Mouse (Mus musculus) gastrocnemius, adult 18-20 months (tissue): ENCODE results near the gene Cacna1d. TPM values are rescaled to one million over a fixed set of nuclear protein-coding genes. Genes with fewer than 3 reads are reported as not detected.
A peak's percentile ranks its signal among the peaks of the same experiment; 100 is the strongest.

Experiments used
- DNase-seq: peaks from one replicate; pipeline ENCODE4 v3.0.0; 2021; ENCODE audit warnings: low spot score
- total RNA-seq, 2 experiments: library from RNA; stranded (reverse); gene quantifications; 2 replicates each; pipeline ENCODE4 v1.2.3; 2021

Gene Cacna1d
- total RNA-seq, 2 experiments from 2014 or later, result 0.26 to 0.37 TPM

GRCm38 (mm10) chr14:30103946-30104536 lies 387.2 kb downstream of the Cacna1d start:
- DNase-seq, result no peak

GRCm38 (mm10) chr14:30097239-30097638 lies 394.0 kb downstream of the Cacna1d start:
- DNase-seq, result no peak

GRCm38 (mm10) chr14:30092426-30092825 lies 398.8 kb downstream of the Cacna1d start:
- no peak for DNase-seq

DNA sequence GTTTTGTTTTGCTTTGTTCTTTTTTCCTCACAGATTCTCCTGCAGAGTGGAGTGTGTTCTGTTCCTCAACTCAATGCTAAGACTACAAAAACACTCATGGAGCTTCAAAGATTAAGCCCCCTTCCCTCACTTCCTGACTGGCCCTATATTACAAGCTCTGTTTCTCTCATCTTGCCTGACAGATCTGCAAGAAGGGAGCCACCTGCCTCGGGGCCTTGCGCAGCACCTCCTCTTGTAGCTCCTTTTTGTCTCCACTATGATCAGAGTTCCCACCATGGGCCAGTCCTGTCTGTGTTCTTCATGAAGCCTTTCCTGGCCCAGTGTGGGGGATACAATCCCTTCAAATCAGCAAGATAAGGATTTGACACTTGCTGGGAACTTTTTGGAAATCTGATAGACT lies 399.2 kb downstream of the Cacna1d start:
- no peak for DNase-seq

DNA sequence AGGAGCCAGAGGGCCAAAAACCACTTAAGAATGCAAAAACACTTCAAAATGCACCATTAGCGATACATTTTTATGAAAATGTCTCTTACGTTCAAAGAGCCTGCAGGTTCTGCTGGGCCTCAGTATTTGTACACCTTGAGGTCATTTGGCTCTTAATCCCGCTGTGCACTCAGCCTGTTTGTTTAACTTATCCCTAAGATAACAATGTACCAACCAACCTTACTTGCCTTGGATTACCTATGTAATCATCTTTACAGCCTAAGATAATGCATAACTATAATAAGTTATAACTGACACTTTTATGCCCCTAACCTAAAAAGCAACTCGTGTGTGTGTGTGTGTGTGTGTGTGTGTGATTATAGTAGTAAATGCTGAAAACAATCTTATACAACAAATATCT lies 411.5 kb downstream of the Cacna1d start:
- no peak for DNase-seq

- no peak for DNase-seq
These were observed 413.0 kb downstream of the Cacna1d start for GRCm38 (mm10) chr14:30078115-30078808.

GRCm38 (mm10) chr14:30075268-30075887 lies 415.9 kb downstream of the Cacna1d start:
- DNase-seq, result no peak

- DNase-seq, result no peak
These were observed 422.7 kb downstream of the Cacna1d start for GRCm38 (mm10) chr14:30068566-30068965.

DNA sequence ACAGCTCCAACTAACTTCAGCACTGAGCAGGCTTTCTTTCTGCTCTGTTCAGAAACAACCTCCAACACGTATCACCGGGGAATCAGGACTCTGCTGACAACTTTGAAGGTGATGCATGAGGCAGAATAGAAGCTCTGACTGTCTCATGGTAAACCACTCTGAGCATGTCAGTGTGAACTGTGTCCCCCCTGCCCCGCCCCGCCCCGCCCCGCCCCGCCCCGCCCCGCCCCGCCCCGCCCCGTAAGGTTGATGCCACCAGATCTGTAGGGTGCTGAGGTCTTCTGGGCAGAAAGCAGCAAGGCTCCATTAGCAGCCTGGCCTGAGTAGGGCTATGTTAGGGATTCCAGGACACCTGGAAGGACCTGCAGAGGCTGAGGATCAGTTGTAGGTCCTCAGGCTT lies 424.5 kb downstream of the Cacna1d start:
- DNase-seq, result no peak

GRCm38 (mm10) chr14:30064864-30065263 lies 426.4 kb downstream of the Cacna1d start:
- no peak for DNase-seq

DNA sequence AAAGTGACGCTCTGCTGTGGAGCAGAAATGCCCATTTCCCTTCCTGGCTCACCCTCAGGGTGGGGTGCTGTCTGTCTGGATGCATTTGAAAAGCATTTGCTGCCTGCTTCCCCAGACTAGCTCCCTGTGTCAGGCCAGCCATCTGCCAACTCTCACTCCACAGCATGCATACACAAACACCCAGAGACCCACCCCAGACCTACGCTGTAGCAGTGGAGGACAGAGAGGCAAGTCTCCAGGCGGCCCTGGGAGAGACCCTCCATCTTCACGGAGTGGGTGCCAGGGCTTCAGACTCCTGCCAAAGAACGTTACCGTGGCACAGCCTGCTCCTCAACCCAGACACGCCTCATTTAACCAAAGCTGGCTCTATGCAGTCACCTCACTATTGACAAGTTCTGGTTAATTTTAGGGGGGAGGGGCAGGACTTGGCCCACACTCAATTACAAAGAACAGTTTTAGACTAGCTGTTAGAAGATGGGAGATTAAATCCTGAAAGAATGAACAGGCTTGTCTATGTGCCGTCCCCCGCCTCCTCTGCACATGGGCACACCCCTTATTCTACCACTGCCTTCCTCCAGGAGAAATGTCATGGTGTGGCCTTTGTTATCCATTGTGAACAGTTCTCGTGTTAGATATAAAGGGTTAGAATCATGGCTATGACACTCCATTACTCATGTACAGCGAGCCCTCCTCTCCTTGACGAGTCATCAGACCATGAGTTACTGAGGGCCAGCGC lies 435.1 kb downstream of the Cacna1d start:
- no peak for DNase-seq

DNA sequence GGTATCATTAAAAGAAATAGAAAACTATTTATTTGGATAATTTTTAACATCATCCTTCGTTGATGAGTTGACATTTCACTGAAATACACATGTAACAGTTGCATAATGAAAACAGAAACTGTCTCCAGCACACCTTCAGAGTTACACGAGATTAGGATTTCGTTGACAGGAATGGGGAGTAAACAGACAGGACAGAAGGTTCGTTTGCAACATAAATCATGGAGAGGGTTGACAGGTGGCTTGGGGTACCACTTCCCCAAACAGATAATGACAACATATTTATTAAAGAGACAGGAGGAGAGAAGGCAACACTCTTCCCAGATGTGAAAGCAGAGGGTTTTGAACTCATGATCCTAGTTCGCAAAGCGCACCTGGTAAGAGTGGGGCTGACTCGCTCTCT lies 436.3 kb downstream of the Cacna1d start:
- no peak for DNase-seq

DNA sequence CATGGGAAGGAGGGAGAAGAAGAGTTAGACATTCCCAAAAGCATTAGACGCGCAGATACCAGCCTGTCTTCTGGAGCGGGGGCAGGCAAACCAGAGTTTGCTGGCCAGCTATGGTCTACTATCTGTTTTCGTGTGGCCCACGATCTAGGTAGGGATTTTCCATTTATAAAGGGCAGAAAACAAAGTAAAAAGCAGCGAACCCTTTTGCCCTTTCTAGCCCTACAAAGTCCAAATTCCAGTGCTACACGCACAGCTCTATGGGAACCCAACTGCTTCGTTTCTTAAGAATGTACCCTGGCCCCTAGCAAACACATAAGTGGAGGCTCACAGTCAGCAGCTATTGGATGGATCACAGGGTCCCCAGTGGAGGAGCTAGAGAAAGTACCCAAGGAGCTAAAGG lies 441.0 kb downstream of the Cacna1d start:
- DNase-seq, result no peak

DNA sequence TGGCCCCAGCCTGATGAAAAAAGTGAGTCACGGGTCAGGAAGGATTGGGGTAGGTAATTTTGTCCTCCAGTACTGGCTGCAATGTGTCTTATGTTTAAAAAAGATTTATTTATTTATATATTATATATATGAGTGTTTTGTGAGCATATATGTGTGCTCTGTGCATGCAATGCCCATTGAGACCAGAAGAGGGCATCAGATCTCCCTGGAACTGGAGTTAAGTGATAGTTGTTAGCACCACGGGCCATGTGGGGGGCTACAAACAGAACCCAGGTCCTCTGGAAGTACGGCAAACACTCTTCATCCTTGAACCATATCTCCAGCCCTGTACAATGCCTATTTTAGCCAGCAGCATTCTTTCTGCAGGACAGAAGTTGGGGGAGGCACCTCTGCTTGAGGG lies 443.2 kb downstream of the Cacna1d start:
- DNase-seq, result no peak

- no peak for DNase-seq
These were observed 444.3 kb downstream of the Cacna1d start for GRCm38 (mm10) chr14:30046976-30047375.

DNA sequence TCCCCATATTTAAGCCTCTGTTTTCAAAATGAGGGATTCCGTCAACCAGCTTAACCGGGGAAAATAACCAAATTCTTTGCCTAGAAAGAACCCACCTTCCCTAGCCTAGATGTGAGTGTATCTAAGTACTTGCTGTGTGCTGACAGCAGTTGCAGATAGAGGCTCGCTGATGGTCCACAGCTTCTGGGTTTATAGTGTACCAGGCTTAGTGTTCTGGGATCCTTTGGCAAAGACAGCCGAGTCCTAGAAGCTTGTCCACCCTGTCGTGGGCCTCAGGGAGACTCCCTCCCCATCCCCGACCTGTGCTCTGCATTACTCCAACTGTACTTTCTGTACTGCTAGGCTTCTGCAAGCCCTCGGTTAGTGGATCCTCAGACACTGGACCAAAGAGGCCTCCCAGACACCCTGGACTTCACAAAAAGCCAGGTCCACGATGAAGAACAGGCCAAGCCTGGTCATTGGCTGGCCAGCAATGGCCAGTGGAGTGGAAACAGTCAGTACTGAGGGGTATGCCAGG lies 445.5 kb downstream of the Cacna1d start:
- no peak for DNase-seq

- peak; percentile 10 for DNase-seq
These were observed 446.0 kb downstream of the Cacna1d start for GRCm38 (mm10) chr14:30045239-30045638.

DNA sequence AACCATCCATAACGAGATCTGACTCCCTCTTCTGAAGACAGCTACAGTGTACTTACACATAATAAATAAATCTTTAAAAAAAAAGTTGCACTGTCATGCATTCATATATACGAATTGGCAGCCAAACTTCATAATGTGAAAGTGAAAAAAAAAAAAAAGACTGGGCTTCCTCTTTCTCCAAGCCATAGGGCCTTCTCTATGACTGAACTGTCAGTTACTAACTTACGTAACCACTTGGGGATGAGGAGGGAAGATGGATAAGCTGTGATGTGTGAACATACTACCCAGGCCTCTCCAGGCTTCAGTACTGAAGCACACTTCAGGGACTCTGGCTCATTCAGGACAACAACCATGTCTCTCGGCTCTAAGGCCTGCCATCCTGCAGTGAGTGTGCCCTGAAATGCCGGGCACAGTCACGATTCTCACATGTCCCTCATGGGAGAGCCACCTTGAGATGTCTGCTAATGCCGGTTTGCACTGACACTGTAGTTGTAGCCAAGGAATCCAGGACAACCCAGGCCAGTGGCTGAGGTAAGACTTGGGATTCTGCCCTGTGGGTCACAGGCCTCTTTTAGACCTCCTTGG lies 447.8 kb downstream of the Cacna1d start:
- no peak for DNase-seq

DNA sequence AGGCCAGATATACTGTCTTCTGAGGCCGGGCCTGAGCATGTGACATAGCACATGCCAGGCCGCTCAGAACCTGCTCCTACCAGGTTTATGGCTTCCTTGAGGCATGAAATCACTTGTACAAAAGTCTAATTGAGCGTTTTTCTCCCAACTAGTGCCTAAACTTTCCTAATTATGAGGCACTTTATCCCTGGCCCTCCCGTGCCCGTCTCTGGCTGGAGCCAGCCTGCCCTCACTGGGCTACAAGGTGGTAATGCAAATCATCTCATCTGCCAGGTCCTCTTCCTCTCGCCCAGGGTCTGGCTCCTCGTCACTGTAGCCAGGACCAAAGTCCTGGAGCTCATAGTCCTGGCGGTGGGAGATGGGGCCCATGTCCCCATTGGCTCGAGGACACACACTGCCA lies 449.4 kb downstream of the Cacna1d start:
- no peak for DNase-seq

DNA sequence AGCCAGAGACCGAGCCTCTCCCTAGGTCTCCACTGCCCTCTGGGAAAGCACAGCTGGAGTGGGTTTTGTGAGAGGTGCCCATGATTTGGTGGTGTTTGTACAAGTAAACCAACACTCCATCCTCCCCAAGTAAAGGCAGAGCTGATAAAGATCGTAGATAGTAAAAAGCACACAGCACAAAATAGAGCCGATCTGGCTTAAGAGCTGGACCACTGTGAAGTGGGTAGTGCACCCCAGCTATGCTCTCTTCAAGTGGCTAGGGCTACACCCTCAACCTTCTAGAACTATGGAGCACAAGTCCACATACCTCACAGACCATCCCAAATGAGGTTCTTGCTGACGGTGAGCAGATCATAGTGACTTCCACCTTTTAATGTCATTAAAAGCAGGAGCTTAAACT lies 451.8 kb downstream of the Cacna1d start:
- DNase-seq, result no peak

GRCm38 (mm10) chr14:30038431-30038830 lies 452.8 kb downstream of the Cacna1d start:
- DNase-seq, result no peak

DNA sequence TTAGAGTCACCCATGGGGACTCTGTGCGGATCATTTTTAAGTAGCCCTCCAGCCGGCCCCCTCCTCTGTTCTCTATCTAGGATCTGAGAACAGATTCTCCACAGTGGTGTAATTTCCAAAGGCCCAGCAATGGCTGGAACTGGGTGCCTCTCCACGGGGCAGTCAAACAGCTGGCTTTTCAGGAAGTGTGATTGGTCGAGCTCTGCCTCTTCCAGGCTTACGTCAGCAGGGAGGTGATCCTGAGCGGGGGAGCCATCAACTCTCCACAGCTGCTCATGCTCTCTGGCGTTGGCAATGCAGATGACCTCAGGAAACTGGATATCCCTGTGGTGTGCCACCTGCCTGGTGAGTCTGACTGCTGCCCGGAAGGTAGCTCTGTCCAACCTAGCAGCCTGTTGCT lies 457.9 kb downstream of the Cacna1d start:
- no peak for DNase-seq
